Mouse (Mus musculus) heart, adult 11 months (tissue): ENCODE measurements around the gene Pla2g3.
A peak's percentile ranks its signal among the peaks of the same experiment; 100 is the strongest.

Experiments
- DNase-seq: peaks from one replicate; pipeline ENCODE4 v3.0.0; 2022

Pla2g3 gene

DNA sequence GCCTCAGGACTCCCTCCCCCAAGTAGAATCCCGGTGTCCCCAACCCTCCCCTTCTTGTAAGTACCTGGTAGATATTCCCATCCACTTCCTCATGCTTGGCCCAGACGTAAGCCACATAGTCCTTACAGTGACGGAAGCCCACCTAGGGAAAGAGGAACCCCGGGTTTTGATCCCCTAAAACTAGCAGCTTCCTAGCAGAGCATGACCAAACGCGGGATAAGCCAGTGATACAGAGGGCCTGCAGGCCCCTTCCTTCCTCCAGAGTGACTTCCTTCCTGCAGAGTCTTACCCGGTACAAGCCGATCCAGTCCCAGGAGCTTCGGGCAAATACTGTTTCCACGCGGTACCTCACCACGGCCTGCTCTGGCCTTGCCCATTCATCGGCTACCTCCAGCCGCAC, 7.4 kb downstream of the Pla2g3 start:
- no peak for DNase-seq

DNA sequence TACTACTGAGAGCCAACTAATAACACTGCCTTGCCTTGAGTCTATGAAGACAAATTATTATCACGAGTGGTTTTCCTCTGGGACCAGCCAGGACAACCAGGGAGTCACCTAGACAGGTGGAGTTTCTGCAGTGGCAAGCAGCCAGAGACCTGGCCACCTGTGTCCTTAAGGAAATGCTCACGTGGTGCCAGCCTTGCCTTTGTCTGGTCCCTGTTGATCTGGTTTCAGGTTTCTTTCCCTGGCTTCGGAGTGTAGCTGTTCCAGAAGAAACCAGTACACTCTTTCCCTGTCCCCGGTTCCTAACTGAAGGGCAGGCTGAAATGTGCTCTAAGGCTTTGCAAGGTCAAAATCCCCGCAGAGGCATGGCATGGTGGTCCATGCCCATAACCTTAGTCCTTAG, 8.7 kb downstream of the Pla2g3 start:
- no peak for DNase-seq

DNA sequence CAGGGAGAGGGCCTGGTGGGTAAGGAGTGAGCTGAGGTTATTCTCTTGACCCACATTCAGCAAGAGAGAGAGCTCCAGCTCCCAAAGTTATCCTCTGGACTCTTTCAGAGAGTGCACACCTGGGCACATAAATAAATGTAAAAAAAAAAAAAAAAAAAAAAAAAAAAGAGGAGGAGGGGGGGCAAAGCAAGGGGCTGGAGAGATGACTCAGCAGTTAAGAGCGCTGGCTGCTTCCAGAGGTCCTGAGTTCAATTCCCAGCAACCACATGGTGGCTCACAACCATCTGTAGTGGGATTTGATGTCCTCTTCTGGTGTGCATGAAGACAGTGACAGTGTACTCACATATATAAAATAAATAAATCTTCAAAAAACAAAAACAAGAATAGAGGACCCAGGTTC, 9.2 kb downstream of the Pla2g3 start:
- no peak for DNase-seq

DNA sequence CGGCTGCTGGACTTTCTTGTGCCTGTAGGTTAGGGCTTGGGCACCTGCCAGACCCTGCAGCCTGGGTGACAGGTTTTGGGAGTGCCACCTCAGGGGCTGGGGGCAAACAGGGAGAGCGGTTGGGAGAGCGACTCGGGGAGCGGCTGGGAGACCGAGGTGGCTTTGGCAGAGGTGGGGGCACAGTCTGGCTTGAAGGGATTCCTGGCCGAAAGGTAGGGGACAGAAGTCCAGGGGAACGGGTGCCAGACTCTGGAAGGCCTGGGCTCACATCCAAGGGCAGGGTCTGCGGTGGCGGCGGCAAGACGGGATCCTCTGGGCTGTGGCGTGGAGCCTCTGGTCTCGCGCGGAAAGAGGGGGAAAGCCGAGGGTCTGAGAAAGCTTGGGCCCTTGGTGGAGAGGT, 14.0 kb downstream of the Pla2g3 start:
- DNase-seq, result no peak

DNA sequence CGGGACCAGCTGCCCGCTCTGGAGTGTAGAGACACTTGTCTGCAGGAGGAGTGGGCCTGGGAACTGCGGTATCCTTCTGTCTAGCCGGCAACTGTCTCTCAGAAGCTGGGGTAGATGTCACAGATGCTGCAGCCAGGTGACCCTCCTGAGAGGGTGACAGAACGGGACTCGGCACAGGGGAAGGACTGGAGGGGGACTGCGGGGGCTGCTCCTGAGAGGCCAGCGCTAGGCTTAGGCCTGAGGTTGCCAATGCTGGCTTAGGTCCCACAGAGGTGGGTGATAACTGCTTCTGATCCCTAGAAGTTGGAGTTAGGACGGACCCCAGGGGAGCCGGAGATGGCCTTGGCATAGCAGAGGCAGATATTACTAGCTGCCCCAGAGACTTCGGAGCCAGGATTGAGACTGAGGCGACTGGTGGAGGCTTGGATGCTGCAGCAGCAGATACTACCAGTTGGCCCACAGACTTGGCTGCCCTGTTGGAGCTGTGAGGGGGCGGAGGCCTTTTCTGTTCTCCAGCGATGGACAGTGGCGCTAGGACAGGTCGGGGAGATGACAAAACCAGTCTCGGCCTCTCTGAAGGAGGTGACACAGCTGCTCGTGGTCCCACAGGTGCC, 14.5 kb downstream of the Pla2g3 start:
- peak; percentile 84 for DNase-seq

DNA sequence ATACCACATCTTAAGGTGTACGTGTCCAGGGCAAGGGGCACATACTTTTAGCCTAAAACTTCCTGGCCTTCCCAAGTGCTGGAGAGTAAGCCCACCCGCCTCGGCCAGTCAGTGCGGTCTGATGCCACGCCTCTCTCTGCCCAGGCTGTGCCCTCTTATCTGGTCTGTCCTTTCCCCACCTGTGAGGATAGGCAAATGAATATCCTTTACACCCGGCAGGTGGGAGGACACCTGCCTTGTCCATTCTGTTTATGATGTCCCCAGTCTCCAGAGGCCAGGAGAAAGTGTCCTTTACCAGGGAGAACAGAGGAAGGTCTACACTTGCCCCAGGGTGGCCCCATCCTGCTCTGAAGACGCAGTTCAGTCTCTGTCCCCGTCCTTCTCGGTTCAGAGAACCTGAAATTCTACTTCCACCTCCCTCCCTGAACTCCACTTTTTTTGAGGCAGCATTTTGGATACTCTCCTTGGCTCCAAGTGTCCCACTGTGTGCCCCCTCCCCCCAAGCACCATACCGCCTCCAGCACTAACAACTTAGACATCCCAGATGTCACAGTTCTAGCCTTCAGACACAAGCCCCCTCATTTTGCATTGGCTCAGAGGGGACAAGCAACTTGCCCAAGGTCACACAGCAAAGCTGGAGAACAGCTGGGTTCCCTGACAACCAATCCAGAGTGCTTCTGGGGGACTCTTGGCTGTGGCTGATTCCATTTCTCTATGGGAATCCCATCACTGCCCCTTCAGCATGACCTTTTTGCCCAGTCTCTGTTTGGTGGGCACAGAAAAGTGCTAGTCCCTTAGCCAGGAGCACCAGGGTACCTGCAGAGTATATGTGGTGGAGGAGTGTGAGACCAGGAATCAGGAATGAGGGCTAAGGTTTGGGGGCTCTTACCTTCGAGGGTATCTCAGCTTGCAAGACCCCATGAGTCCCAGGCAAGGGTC, 15.9 kb downstream of the Pla2g3 start:
- DNase-seq, result peak; percentile 84

DNA sequence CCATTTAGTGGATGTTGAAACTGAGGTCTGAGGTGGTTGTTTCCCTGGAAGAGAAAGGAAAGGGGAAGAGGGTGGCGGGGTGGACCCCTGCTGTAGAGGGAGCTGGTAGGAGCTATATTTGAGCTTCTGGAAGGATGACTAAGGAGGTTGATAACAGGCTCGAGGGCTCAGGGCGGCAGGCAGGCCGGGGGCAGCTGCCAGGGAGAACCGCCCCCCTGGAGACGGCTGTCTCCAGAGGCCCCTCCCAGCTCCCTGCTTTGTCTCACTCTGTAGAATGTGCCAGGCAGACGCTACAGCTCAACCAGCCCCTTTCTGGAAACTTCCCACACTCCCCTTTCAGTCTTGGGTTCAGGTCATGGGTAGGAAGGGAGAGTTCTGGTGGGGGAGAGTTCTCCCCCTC, 20.1 kb downstream of the Pla2g3 start:
- no peak for DNase-seq

DNA sequence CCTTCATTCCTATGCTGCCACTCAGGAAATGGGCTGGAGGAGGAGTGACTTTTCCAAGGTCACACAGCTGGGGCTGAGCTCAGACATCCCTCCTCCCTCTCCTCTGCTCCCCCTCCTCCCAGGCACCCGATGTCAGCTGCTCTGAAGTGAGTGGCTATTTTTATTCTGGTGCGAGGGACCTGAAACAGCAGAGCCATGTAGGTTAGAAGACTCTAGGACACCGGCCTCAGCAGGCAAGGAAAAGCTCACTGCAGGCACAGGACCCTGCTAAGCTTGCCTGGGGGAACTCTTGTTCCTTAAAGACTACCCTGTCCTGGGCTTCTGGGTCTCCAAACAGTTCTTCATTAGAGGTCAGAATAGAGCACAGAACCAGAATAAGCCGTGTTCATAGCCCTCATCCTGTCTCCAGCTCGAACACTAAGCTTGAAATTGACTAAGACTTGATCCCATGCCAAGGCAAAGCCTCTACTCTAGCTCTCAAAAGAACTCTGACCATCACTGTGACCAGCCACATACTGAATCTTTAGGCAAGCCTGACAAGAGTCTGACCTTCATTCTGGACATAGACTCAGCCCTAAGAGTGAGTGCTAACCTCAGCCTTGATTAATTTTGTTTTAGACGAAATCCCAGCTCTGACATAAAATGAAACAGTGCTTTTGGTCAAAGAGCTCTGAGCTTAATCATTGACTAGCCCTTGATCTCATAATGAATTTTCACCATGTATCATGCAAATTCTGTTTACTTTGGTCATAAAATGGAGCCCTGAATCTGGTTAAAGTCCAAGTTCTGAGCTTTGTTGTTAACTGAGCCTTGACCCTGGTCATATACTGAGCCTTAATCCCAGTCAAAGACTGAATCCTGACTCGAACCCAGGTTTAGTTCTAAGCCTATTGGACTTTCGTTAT, 21.3 kb downstream of the Pla2g3 start:
- DNase-seq, result peak; percentile 96

DNA sequence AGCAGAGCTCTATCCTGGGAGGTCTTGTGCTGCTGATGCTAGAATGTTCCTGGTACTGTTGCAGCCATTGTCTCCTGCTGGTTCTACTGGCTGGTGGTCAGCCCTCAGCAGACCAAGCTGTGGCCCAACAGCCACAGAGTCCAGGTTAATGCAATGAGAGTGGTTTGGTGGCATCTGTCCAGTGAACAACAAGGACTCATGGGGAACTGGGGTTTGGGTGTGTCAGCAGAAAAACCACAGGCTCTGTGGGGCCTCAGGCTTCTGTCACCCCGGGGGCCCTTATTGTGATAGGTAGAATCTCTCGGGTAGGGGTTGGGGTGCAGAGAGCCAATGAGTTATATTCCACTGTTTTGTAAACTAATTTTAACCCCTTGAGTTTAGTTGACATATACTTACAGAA, 22.2 kb downstream of the Pla2g3 start:
- DNase-seq, result no peak

DNA sequence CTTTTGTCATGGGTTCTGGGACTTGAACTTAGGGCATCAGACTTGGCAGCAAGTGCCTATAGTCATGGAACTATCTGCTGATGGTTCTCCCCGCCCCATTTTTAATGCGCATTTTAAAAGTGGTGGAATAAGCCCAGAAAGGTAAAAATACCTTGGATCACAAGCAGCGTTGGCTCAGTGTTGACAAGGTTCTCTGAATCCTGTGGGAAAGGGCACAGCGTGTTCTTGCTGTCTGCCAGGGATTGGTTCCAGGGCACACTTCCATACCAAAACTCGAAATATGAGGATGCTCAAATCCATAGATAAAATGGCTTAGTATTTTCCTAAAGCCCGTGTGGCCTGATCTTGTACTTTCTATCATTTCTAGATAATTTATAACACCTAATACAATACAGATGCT, 25.2 kb downstream of the Pla2g3 start:
- DNase-seq, result no peak

DNA sequence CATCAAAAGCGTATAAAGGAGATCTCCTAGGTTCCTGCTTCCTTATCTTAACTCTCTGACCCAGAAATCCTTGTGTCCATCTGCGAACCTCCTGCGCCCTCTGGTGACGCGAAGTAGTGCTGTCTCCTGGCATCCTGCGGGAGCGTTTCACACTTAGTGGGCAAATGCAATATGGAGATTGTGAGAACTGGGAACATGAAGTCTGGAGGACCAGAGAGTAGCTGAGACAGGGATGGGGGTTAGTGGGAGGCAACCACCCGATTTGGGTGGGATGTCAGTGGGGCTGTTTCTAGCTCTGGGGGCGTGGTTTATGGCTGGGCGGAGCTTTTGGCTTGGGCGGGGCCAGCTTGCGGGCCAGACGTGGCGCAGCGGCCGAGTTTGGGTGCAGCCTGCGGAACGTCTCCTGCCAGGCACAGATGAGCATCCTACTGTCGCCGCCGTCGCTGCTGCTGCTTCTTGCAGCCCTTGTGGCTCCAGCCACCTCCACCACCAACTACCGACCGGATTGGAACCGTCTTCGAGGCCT, 26.5 kb downstream of the Pla2g3 start, which contains the start of gene Selenom:
Gene Selenom, plus strand, starts transcription at position 156 of the 526 bp plus-strand sequence.
- peak; percentile 99 for DNase-seq

DNA sequence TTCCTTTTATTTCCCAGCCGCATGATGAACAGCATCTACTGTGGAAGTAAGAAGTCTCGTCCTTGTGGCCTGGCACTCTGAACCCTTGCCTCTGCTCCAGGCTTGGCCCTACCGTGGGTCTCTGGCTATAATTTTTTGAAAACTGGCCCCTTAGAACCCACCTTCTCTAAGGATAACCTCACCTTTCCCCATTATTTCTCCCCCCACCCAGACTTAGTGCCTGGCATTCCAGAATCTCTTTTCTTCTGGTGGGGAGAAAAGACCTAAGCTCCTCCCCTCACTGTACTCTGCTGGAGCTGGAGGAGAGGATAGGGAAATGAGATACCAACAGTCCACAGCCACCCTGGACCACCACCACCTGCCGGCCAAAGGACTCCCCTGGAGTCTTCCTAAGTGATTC, 27.1 kb downstream of the Pla2g3 start:
- no peak for DNase-seq

DNA sequence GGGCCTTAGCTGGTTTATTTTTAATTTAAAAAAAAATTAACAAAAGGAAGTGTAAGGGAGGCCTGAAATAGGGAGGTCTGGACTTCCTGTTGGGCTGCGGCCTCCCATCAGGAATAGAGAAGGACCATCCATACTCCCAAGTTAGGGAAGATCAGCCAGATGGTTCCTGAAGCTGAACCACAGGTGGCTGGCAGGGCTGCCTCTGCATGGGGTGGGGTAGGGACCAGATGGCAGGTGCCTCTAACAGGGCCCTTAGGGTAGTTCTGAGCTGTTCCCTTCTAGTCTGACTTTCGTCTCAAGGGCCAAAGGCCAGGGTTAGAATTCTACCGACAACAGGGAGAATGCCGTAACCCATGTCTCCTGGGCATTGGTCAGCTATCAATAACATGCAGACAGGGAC, 27.6 kb downstream of the Pla2g3 start:
- DNase-seq, result peak; percentile 95

DNA sequence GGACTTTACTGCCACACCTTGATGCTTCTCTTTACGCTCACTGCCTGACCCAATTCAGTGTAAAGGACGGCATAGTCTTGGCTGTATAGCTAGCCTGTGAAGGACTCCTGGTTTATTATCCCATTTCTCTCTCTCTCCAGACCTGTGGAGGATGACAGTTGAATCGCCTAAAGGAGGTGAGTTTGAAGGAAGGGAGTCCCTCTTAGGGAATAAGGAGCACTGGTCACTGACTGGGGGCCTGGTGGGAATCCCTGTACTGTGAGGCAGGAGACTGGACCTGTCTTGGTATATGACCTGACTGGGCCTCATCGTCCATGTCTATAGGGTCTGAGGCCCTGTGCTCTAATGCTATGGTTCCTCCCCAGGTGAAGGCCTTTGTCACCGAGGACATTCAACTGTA, 28.0 kb downstream of the Pla2g3 start:
- DNase-seq, result peak; percentile 93

DNA sequence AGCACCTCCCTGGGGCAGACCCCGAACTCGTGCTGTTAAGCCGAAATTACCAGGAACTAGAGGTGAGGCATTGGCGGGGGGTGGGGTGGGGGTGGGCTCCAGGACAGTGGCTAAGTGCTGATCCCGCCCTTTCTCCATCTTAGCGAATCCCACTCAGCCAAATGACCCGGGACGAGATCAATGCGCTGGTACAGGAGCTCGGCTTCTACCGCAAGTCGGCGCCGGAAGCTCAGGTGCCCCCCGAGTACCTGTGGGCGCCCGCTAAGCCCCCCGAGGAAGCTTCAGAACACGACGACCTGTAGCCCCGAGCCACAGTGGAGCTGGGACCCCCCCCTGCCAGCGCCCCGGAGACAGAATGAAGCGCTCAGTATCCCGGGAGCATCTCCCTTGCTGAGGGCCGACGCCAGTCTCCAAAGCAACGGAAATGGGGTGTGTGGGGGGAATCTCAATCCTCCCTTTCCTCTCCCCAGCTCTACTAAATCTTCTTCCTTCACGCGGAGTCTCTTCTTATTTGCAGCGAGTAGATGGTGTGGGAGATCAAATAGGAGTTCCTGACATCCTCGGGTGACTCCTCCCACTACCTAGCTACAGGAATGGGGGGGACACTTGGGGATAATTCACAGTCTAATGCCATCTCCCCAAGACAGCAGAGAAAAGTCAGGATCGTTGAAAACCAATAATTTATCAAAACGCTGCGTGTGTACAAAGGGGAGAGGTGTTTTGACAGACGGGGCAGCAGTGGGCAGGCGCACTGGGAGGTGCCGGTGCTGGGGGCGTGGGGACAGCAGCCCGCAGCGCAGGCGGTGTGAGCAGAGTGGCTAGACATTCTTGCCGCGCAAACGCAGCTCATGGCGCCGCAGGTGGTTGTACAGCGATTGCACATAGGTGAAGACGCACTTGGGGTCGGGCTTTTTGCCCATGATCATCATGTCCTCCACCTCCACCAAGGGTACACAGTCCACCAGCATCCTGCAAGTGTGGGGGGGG, 29.1 kb downstream of the Pla2g3 start:
- DNase-seq, result peak; percentile 94

DNA sequence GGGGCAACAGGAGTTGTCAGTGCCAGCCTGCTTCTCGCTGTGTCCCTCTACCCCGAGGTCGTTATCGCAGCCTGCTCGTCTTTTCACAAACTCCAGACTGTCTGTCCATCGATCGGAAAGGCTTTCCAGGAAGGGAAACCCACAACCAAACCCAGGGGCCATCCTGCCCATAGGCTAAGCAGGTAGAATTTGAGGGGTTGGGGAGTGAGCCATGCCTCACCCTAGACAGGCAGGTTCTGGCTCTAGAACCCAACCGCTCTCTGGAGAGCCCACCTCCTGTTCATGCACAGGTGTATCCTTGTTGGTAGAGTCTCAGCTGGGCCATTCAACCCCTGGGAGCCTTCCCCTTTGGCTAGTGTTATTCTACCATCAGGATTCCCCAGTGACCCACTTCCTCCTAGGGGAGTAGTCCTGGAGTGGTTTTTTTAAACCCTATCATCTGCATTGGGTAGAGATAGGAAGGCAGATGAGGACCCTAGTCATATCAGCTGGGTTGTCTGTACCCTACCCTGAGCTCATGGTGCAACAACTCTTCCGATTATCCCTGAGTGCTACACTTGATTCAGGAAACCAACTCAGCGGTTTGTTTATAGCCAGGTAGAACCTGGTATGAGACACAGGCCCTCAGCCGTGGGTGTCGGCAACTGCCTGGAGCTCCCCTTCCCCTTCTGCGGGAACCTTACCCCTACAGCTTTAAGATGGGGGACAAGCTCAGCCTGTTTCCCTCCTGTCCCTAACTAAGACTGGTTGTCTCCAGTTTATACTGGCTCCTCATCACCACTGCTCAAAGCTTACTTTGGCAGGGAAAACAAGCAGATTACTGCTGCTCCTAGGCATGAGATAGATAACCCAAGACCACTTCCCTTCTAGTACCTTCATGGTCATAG, 30.0 kb downstream of the Pla2g3 start:
- DNase-seq, result peak; percentile 95

DNA sequence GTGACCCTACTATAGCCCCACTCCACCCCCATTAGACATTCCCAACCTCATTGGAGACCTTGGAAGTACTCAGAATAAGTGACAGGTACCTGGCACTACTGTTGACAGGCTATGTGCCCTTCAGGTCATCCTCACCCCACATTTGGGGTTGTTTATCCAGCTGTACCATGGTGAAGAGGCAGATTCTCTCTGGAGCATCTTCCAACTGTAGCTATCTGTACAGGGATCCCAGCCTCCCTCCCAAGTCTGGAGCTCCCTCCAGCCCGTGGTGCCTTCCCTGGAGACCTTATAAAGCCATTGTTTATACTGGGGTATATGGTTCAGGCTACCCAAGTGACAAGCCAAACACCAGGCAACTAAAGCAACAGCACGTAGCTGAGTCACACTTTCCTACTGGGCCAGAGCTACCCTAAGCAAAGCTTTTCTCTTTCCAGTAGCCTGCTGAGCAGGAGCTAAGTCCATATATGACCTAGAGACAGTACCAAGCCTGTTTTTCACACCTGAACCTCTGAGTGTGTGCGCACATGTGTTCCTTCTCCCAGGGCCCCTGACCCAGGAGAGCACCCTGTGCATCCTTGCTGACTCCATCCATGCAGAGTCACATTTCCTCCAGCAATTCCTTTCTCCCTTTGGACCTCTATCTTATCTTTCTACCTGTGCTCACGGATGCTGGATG, 31.1 kb downstream of the Pla2g3 start:
- peak; percentile 92 for DNase-seq

DNA sequence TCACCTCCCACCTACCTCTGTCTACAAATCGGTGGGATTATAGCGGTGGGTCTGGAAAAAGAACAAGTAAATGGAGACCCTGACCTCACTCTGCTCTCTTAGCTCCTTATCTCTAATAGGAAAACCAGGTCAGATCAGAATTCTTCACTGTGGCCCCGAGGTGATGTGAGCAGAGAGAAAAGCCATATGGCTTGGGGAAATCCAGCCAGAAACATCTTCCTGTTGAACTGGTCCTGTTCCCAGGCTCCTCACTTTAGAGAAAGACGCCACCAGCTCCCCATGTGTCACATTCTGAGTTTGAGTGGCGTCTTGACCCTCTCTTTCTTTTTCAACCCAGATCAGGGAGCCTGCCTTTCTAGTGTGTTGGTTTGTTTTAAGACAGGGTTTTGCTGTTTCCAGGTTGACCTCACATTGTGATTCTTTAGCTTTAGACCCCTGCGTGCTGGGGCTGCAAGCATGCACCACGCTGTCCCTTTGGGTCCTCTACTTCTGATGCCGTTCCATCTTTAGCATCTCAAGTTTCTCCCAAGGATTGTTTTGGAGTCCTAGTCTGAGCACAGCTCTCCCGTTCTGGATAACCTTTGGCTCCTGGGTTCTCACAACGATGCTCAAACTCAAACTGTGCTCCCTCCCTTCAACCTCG, 31.8 kb downstream of the Pla2g3 start:
- DNase-seq, result peak; percentile 88

DNA sequence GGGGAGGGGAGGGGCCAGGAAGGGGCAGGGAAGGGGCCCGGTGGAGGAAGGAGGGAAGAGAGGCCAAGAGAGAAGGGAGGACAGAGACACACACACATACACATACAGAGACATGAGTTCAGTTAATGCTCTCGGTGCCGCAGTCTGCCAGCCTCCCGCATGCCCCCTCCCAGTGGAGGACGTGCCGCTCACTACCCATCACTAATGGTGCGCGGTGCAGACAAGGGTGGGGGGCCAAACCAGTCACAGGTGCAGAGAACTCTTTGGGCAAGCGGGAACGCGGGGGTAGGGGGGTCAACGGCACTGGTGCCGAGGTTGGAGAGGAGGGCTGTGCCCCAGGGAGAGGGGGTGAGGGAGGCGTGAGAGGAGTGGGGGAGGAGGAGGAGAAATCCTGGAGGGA, 32.8 kb downstream of the Pla2g3 start:
- DNase-seq, result peak; percentile 93
